Mouse (Mus musculus): Measurements from ENCODE around the gene Gm10803. TPM values are rescaled to one million over a fixed set of nuclear protein-coding genes. Genes with fewer than 3 reads are reported as not detected.
A peak's percentile ranks its signal among the peaks of the same experiment; 100 is the strongest.

Gene Gm10803
- total RNA-seq, 2 experiments from 2014 or later: not detected

DNA sequence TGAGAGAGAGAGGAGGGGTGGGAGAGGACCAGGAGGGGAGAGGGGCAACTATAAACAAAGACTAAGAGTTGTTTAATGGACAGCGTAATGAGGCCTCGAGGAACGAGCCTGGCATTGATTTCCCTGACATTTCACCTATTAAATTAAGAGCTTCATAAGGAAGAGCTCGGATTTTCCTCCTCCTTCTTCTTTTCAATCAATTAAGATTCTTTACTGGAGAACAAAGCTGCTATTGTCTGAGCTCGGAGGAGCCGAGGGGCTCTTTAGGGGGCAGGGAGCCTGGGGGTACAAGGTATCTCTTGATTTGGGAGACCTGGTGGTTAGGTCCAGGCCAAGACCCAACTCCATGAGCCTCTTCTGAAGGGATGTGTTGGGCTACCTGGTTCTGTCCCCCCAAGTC, 27.1 kb downstream of the Gm10803 start:
- no peak for DNase-seq
- intact Hi-C loops (cut with DNase I; ENCODE audit: low total_unique reads): no loop called here

DNA sequence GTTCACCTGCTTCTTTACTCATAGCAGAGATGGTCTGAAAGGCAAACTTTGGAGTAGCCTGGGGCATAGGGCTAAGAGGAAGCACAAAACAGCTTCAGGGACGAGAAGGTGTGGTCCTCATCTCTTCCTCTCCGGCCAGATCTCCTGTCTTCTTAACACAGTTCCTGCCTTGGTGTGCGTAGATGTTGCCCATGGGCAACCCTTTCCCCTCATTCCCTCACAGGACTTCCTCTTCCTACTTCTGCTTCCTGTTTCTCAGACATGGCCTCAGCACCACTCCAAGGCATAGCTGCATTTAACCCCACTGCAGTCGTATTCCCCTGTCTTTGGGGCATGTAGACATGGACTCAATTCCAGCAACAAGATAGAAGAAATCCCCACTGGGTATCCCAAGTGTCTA, 29.5 kb downstream of the Gm10803 start:
- intact Hi-C loops (cut with DNase I; ENCODE audit: low total_unique reads): no loop called here
- no peak for DNase-seq

DNA sequence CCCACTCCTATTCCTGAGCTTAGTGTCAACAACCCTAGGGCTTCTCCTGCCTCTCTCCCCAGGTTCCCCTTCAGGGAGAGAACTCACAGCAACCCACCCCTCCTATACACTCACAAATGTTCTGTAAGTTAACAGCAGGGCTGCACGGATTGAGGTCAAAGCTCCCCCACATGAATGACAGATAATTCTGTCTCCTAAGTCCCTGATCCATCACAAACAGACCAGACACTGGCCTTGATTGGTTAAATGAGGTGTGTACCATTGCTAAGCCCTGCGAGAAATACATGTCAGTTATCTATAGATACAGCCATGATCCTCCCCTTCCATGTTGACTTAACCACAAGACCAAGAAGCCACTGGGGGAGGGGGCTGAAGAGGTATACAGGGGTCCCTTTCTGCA, 31.3 kb downstream of the Gm10803 start:
- DNase-seq: no peak
- intact Hi-C loops (cut with DNase I; ENCODE audit: low total_unique reads): no loop called here

- intact Hi-C loops (cut with DNase I; ENCODE audit: low total_unique reads): no loop called here
- DNase-seq: no peak
Measured at GRCm38 (mm10) chr2:93592164-93592790, 31.9 kb downstream of the Gm10803 start.

DNA sequence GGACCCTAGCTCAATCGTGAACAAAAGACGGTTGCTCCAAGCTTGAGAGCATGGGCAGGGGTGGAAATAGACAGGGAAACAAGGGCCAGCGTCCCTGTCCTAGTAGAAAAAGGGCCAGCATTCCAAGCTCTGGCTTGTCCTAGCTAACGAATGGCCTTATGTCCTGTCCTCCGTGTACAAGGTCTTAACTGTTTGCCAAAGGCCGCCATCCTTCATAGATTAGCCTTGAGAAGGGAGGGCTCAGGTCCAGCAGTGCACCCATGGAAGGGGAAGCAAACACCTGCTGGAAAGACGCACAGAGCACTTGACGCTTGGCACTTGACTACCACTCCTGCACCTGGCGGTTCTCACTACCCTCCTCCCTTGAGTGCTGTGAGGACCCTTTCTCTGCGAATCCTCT, 32.8 kb downstream of the Gm10803 start:
- DNase-seq: no peak
- intact Hi-C loops (cut with DNase I; ENCODE audit: low total_unique reads): no loop called here

DNA sequence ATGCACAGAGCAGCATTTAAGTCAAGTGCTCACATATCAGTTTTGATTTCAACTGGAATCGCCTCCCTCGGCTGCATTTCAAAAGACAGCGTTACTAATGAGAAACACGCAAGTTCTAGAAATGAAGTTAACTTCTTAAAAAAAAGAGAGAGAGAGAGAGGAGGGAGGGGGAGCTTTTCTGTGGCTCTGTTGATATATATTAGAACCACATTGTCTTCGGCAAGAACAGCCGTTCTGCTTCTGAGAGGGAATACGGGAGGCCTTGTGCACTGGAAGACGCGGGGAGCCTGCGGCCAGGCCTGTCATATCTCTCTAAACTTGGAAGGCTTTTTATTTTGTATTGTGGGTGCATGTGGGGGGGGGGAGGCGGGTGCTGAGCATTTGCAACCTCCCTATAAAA, 36.8 kb downstream of the Gm10803 start:
- intact Hi-C loops (cut with DNase I; ENCODE audit: low total_unique reads): no loop called here

DNA sequence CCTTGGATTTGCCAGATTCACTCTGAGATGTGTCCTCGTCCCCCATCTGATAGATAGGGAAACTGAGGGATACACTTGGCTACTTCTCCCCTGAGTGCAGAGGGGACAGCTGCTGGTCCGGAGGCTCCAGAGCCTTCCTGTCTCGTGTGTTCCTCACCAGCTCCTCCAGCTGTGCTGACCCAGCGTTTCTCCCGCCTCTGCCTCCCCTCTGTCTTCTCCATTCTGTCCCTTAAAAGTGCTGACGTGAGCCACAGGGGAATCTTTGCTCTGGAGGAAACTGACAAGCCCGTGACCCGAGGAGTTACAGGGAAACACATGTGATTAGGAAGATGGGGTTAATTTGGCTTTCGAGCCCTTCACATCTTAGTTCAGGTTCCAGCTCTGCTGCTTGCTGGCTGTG, 39.4 kb downstream of the Gm10803 start:
- intact Hi-C loops (cut with DNase I; ENCODE audit: low total_unique reads): no loop called here
- DNase-seq: peak; percentile 37

More for the DNA sequence above, 36.8 kb downstream of the Gm10803 start:
- DNase-seq: no peak

DNA sequence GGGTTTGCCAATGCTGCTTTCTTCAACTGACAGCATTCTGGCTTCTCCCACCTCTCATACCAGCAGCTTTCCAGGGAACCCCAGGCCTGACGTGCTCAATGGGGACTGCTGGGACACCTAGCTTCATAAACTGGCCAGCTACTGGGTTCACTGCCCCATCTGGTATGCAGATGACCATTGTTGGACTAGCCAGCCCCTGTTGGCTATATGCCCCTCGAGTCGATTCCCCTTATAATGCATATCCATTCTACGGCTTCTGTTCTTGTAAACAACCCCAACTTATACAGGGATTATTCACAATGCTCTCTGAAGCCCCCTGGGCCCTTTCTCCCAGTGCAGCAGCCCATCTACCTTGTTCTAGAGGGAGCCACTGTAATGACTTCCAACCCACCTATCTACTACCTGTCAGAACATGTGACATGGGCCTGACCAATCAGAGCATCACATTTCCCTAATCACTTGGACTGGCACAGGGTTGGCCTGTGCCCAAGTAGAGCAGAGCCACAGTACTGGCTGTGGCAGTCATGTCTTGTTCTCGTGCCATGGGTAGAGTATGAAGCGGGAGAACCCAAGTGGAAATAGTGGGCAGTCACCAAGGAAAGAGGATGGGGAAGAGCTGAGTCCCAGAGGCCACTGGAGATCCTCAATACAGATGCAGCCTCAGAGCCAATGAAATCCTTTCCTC, 44.4 kb downstream of the Gm10803 start:
- no peak for DNase-seq

DNA sequence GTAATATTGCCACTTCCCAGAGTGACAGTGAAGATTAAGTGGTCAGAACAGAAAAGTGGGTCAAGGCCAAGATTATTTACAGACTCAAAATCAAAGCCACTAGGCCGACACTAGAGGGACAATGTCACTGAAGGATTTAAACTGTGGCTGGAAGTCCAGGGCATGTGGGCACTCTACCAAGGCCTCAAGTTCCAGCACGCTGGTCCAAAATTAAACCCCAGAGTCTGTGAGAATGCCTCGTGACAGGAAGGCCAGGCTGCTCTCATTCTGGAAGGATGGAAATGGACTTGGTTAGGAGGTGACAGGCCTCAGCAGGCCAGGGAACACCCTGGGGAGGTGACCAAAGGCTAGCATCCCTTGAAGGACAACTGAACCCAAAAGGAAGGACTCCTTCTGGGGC, 48.4 kb downstream of the Gm10803 start:
- DNase-seq: no peak
- intact Hi-C loops (cut with DNase I; ENCODE audit: low total_unique reads): no loop called here

More for the DNA sequence above, 44.4 kb downstream of the Gm10803 start:
- intact Hi-C loops (cut with DNase I; ENCODE audit: low total_unique reads): no loop called here

DNA sequence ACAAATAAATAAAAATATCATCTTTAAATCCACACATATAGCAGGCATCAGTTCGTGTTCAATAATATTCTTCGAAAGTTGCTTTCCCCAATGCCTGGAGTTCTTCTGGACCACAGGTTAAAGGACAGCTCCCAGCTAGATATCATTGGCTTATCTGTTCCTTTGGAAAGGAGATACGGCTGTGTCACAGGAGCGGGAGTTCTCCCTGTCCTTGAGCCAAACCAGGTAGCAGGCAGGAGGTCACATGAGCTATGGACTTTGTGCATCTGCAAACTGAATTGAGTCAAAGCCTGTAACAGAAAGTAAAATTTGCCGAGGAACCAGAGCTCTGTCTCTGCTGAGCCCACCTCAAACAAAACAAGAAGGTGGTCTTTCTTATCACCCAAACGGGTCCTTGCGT, 52.7 kb downstream of the Gm10803 start:
- intact Hi-C loops (cut with DNase I; ENCODE audit: low total_unique reads): no loop called here
- DNase-seq: no peak

Other genes starting within 250 kb of the Gm10803 start
- 10 to 100 TPM in 1 of 2 experiments, 1 to 10 TPM in 1; 9.7 to 11.4 TPM for gene Tspan18, start 226.1 kb upstream of the Gm10803 start, total RNA-seq (2021)
- 10 to 100 TPM; 15.6 to 26.3 TPM for gene Cd82, start 97.4 kb upstream of the Gm10803 start, total RNA-seq (2021)
- gene Alx4, start 81.8 kb downstream of the Gm10803 start, total RNA-seq (2021): under 1 TPM; 0.40 to 0.51 TPM